Mouse (Mus musculus) gastrocnemius, postnatal 4 days (tissue): ENCODE measurements at regions not wholly inside any gene's neighbourhood (a gene's known extent, or its start where the extent isn't known, plus 50 kb on each side); places are given as distances from the start of the nearest gene placed in this dataset.
"Not testable (repeated sequence)": the region's sequence is repeated elsewhere in the genome, so short reads cannot be mapped to it uniquely, and the experiment has no call there.

Experiments
- DNase-seq, 2 experiments: peaks; one replicate each; pipeline ENCODE4 v3.0.0; 2021 to 2022; ENCODE audit warnings: low spot score in 2 of 2, mixed read lengths in 2 of 2

GRCm38 (mm10) chr11:93653401-93653800 lies 232.2 kb downstream of the Utp18 start:
- DNase-seq: no peak

GRCm38 (mm10) chr11:93651966-93652365 lies 233.6 kb downstream of the Utp18 start:
- DNase-seq: not testable (repeated sequence)
